Mouse (Mus musculus): ENCODE results near the gene Sh2d6.
"Not testable (repeated sequence)": the region's sequence is repeated elsewhere in the genome, so short reads cannot be mapped to it uniquely, and the experiment has no call there.

Gene Sh2d6

GRCm38 (mm10) chr6:72537998-72538500 is 16.5 kb upstream of the Sh2d6 start:
- no peak for DNase-seq (ENCODE audit: extremely low read depth, insufficient read length, low spot score)

GRCm38 (mm10) chr6:72535165-72535564 is 13.7 kb upstream of the Sh2d6 start:
- DNase-seq (ENCODE audit: extremely low read depth, insufficient read length, low spot score) = peak; percentile 73

DNA sequence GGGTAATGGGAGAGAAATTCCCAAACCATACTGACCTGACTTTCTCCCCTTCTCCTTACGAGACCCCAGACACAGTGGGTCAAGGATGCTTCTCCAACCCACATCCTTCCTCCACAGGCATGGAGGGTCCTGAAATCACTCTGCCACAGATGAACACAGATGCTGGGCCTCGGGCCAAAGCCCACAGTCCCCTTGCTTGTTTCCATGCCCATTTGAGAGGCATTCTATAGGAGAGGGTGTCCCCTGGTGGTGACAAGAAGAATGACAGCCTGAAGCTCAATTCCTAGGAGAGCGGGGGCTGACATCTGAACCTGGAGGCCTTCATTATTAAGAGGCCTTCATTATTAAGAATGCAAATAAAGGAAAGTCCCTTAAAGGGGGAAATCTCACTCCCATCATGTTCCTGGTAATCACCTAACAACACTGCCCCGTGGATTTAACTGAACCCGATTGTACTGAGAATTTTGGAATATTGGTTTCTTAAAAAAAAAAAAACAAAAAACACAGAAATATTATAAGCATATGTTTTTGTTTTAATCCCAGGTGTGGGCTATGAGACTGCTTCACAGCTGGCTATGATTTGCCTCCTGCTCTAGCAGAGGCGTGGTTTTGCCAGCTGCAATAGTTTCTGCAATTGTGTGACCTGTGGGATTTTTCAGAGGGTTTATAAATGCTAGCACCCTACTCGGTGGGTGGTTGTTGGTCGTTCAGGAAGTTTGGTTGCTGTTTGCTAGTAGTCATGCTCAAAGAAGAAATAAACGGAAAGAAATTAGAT is 12.7 kb upstream of the Sh2d6 start:
- DNase-seq (ENCODE audit: extremely low read depth, insufficient read length, low spot score) = peak; percentile 32

DNA sequence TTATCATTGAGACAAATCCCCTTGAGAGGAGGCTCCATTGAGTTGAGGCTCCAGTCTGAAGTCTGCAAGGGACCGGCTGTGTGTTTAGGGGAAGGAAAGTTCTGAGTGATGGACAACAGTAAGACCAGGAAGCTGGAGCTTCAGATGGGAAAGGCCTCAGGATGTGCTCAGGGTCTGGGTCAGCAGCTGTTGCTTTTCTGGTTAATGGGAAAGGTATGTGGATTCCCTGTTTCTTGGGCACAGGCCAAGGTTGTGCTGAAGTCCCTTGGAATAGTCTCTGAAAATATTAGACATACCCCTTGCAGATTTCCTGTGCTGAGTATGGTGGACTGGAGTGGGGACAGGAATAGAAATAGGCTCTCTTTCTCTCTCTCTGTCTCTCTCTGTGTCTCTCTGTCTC is 12.0 kb upstream of the Sh2d6 start:
- DNase-seq (ENCODE audit: extremely low read depth, insufficient read length, low spot score) = not testable (repeated sequence)

GRCm38 (mm10) chr6:72532580-72532979 is 11.1 kb upstream of the Sh2d6 start:
- no peak for DNase-seq (ENCODE audit: extremely low read depth, insufficient read length, low spot score)

- DNase-seq (ENCODE audit: extremely low read depth, insufficient read length, low spot score) = no peak
These were observed 7.1 kb upstream of the Sh2d6 start for GRCm38 (mm10) chr6:72528410-72529151.

DNA sequence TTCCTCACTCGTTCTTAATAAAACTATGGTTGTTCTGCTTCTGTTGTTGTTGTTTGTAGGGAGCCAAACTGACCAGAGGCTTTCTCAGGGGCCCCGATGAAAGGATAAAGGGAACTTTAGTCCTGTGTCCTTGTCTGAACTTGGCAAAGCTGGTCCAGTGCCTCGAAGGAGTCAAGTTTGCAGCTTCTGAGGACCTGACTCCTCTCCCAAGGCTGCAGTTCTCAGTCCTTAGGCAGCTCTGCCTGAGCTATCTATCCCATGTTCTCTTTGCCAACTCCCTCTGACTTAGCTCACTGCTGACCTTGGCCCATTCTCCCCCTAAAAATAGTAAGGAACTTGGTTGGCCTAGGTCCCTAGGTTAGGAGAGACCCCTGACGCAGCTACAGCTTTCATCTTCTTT is 5.6 kb upstream of the Sh2d6 start:
- no peak for DNase-seq (ENCODE audit: extremely low read depth, insufficient read length, low spot score)

GRCm38 (mm10) chr6:72524160-72524559 is 2.7 kb upstream of the Sh2d6 start:
- DNase-seq (ENCODE audit: extremely low read depth, insufficient read length, low spot score) = no peak

- no peak for DNase-seq (ENCODE audit: extremely low read depth, insufficient read length, low spot score)
These were observed 1.7 kb upstream of the Sh2d6 start for GRCm38 (mm10) chr6:72523222-72523621.

- no peak for DNase-seq (ENCODE audit: extremely low read depth, insufficient read length, low spot score)
These were observed 781 bp upstream of the Sh2d6 start for GRCm38 (mm10) chr6:72522288-72522687.

DNA sequence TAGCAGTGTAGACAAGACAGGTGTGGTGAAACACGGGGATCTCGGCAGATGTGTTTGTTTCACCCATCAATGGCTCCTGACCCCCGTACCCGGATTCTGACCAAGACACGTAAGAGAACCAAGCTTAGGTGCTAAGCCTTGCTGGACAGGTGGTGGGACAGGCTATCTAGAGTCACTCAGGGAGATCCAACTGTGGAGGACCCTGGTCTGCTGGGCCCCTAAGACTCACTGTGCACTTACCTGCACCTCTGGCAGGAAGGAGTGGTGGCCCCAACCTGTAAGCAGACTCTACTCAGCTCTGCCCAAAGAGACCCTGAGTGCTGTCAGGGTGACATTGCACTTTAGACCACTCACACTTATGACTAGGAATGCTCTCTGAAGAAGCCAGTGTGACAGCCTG is 603 bp downstream of the Sh2d6 start:
- no peak for DNase-seq (ENCODE audit: extremely low read depth, insufficient read length, low spot score)

DNA sequence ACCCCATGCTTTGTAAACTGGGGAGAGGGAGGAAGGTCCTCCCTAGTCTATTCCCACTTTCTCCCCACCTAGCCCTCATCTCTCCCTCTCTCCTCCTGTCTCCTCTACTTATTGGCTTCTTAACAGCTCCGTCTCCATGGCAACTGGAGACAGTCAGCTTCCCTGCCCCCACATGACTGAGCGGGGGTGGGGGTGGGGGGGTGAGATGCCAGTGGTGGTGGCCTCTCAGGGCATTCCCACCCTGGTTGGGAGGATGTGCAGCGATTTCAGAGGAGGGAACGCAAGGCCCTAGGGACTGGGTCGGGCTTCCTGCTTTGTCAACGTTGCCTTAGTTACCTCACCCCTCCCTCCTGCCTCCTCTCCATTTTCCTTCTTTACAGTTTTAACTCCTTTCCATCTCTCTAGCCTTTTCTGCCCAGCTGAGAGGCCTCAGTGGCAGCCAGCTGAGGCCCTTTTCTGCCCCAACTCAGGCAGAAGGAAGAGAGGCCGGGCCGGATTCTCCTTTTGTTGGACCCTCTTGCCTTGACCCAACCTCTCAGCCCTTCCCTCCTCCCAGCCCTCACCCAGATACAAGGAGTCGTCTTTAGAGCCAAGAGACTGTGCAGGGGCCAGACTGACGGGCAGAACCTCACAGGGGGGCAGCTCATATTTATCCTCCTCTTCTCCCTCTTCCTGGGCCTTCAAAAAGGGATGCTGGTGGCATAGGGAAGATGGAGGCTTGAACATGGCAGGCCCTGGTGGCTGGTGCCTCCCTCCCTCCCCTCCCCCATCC is 1.4 kb downstream of the Sh2d6 start:
- DNase-seq (ENCODE audit: extremely low read depth, insufficient read length, low spot score) = no peak

- no peak for DNase-seq (ENCODE audit: extremely low read depth, insufficient read length, low spot score)
These were observed 2.2 kb downstream of the Sh2d6 start for GRCm38 (mm10) chr6:72519303-72519702.

DNA sequence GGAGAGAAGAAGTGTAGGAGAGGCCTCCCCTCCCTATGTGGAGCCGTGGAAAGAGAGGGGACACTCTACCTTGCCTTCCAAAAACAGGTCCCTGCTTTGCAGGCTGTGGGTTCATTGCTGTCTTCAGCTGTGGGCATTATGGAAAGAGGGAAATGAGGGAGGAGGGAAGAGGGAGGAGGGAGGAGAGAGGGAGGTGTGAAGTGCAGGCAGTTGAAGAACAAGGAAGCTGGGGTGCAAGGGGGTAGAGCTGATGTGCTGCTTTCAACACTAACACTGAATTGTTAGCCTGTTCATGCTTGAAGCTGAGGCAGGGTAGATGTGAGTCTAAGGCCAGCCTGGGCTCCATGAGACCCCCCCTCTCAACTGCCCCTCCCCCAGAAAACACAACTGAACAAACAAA is 2.7 kb downstream of the Sh2d6 start:
- DNase-seq (ENCODE audit: extremely low read depth, insufficient read length, low spot score) = no peak

DNA sequence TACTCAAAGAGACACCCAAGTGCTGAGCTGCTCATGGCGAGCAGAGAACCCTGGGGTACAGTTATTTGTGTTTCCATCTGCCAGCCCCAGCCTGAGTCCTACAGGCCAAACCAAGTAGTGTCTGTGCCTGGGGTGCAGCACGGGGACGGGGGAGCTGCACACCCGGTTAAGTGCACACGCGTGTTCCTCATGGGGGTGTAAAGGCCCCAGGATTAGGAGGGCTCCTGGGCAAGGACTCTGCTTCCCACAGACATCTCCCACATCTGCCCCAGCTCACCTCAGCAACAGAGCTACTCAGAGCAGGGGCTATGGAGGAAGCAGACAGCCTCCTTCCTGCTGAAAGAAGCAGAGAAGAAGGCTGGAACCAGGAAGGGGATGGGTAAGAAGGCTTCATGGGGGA is 5.9 kb downstream of the Sh2d6 start:
- no peak for DNase-seq (ENCODE audit: extremely low read depth, insufficient read length, low spot score)

DNA sequence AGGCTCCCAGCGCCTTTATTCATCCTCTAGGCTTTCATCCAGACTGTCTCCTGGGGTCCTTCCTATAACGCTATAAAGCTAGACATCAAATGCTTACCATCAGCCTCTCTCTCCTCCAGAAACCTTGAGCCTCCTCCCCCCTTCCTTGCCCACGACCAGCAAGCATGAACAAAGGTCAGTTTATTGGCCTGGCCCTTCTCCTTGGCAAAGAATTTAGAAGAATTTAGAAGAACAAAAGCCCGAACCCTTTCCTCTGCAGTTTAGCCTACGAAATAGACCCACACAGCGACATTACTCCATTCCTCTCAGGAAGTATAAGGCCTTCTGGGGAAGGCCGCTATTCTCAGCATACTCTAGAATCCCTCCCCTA is 8.5 kb downstream of the Sh2d6 start:
- DNase-seq (ENCODE audit: extremely low read depth, insufficient read length, low spot score) = no peak

DNA sequence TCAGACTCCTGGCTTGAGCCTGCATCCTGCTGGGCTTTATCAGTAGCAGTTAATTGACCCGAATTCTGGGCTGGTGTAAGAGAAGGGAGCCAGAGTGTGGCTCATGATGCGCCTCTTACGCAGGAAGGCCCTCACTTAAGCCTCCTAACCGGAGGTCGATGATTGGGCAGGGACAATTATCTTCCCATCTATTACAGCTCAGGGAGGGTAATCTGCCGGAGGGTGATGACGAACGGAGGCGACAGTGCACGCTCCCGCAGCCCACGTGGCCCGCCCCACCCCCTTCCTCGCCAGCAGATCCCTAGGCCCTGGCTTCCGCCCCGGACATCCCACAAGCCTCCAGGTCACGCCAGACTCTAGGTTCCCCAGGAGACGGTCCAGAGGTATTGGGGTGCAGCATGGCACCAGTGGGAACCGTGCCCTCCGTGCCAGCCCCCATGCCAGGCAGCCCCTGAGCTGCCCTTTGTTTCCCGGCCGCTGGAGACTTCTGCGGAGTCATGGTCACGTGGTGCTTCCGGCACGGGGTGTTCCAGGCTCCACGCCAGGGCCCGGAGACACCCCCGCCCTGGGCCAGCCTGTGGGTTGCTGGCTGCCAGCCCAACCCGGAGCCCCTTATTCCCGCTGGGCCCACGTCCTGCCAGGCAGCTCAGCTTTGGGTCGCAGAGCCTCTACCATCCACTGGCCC is 9.0 kb downstream of the Sh2d6 start:
- peak; percentile 90 for DNase-seq (ENCODE audit: extremely low read depth, insufficient read length, low spot score)

DNA sequence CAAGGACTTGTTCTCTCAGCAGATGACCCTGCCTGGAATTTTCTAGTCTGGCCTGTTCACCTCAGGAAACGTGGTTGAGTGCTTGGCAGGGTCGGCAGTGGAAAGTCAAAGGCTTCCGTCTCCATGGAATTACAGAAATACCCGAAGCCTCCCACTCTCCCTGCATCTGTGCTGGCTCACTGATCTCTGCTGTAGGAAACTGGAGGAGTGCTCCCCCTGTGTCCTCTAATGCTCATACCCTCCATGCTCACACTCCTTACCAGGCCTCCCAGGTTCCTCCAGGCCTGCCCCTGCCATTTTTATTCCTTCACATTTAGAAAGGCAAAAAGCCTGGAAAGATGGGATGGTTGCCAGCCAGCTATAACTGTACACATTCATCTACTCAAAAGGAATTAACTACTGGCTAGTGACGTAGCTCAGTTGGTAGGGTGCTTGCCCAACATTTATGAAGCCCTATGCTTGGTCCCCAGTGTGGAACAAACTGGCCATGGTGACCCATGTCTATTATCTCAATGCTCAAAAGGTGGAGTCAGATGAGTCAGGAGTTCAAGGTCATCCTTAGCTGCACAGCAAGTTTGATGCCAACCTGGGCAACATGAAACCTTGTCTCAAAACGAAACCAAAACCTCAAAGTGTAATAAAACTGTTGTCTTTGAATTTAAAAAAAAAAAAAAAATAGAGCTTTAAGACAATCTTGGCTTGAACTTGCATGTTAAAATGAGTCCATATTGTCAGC is 10.7 kb downstream of the Sh2d6 start:
- no peak for DNase-seq (ENCODE audit: extremely low read depth, insufficient read length, low spot score)

- no peak for DNase-seq (ENCODE audit: extremely low read depth, insufficient read length, low spot score)
These were observed 11.6 kb downstream of the Sh2d6 start for GRCm38 (mm10) chr6:72509872-72510435.

DNA sequence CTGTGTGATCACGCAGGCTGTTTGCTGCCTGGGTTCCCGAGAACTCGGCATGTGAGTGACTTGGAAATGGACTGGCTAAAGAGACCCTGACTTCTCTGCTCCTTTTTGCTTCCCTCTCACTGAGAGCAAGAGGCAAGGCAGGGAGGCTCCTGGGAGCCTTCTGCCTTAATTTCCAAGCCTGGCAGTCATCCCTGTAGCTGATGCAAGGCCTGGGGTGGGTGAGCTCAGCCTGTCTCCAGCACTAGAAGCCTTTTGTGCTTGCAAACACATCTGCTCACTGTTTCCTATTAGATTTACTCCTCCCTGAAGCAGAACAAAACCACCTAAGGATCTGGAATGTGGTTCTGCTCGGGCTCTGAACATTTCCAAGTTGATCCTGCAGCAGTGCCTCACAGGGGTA is 12.9 kb downstream of the Sh2d6 start:
- peak; percentile 28 for DNase-seq (ENCODE audit: extremely low read depth, insufficient read length, low spot score)

All from 3134 (cell line).